Mouse (Mus musculus): ENCODE measurements around the gene 1700074P13Rik. TPM values are rescaled to one million over a fixed set of nuclear protein-coding genes. Genes with fewer than 3 reads are reported as not detected.
"Not testable (repeated sequence)": the region's sequence is repeated elsewhere in the genome, so short reads cannot be mapped to it uniquely, and the experiment has no call there.

1700074P13Rik gene
- not detected in 2 replicates for total RNA-seq (2014; rRNA removed)
- polyA plus RNA-seq (2012; rRNA removed) = not detected in 2 replicates

DNA sequence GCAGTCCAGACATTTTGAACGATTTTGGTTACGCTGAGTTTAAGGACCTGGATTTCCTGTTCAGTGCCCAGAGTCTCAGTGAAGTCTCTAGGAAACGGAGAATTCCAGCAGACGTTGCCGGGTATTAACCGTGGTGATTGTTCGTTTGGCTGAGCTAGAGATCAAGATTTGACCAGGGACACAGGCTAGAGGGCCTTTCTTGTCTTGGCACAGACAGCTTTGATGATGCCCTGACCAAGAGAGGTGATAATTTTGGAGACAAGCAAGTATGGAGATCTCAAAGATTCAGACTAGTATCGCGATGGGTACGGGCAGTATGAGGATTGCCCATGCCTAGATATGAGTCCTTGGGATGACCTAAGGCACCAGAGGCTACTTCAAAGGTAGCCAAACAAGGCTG, at the start of gene 1700074P13Rik:
Gene 1700074P13Rik, minus strand, starts transcription at position 101 of the 400 bp plus-strand sequence.
- no peak within 1 kb of the TSS for H3K4me3 ChIP-seq (ENCODE audit: insufficient read depth, low read depth, low read length)
- no peak within 1 kb of the TSS for H3K9ac ChIP-seq (ENCODE audit: low read depth, low read length)
- H3K27me3 ChIP-seq (ENCODE audit: control insufficient read depth, insufficient read depth, low read length) = no peaks in the 10 kb centered on the region
- no peak for DNase-seq (ENCODE audit: extremely low read depth, low read depth, low spot score)
- H3K79me2 ChIP-seq (ENCODE audit: control insufficient read depth, insufficient read depth, low read length) = no peaks in the 10 kb centered on the region
- 95% methylated on average over 10 of the region's 10 CpGs for WGBS
- TF ChIP-seq POLR2A (IDR thresholded peaks at IDR 0.05; ENCODE audit: extremely low read depth, insufficient read depth, low read length) = no peak
- no peak for TF ChIP-seq CTCF (IDR thresholded peaks at IDR 0.05; ENCODE audit: low read depth, low read length)
- H3K36me3 ChIP-seq (ENCODE audit: control insufficient read depth, insufficient read depth, low read length) = no peaks in the 10 kb centered on the region
- no peaks in the 10 kb centered on the region; the same call in 1 of the 2 replicates for H3K4me1 ChIP-seq (ENCODE audit: control insufficient read depth, insufficient read depth, low read length)
- H3K27ac ChIP-seq (replicated peaks; ENCODE audit: insufficient read depth, low read depth, low read length) = no peak within 1 kb of the TSS

DNA sequence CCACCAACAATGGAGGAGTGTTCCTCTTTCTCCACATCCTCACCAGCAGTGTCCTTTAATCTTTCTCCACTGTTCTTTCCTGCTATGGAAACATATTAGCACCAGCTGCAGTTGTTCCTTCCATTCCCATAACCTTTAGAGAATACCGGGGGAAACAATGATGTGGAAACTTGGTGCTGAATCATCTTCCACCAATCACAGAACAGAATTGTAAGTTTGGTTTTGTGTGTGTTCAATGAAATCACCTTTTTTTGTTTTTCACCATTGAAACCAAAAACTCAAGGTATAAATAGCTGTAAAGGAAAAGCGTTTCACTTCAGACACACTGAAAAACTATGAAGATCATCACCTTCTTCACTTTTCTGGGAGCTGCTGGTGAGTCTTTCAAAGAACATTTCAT, 24.1 kb upstream of the 1700074P13Rik start, which contains the start of gene 1810009J06Rik:
Gene 1810009J06Rik, plus strand, starts transcription at position 301 of the 400 bp plus-strand sequence.
- 93% methylated on average over 2 of the region's 2 CpGs for WGBS
- H3K27ac ChIP-seq (replicated peaks; ENCODE audit: insufficient read depth, low read depth, low read length); H3K4me1 ChIP-seq (ENCODE audit: control insufficient read depth, insufficient read depth, low read length); H3K79me2 ChIP-seq (ENCODE audit: control insufficient read depth, insufficient read depth, low read length); H3K9ac ChIP-seq (ENCODE audit: low read depth, low read length); H3K27me3 ChIP-seq (ENCODE audit: control insufficient read depth, insufficient read depth, low read length); H3K4me3 ChIP-seq (ENCODE audit: insufficient read depth, low read depth, low read length); H3K36me3 ChIP-seq (ENCODE audit: control insufficient read depth, insufficient read depth, low read length); DNase-seq (ENCODE audit: extremely low read depth, low read depth, low spot score): not testable (repeated sequence)

DNA sequence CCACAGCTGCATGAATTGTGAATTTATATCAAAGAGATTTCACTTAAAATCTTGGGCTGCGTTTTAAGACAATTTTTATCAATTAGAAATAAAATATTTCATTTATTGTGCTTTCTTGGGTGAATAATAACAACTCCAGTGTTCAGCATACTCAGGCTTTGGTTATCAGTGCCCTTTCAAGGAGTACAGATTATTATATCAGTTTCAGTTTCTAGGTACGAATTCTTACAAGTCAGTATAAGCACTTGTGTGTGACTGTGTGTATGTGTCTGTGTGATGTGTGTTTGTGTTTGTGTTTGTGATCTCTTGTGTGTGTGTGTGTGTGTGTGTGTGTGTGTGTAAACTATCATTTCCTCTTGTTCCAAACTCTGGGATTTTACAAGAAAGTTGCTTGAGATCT, 13.4 kb upstream of the 1700074P13Rik start:
- DNase-seq (ENCODE audit: extremely low read depth, low read depth, low spot score) = no peak
- no peak overlapping the region for H3K4me3 ChIP-seq (ENCODE audit: insufficient read depth, low read depth, low read length)
- no peaks in the 10 kb centered on the region for H3K79me2 ChIP-seq (ENCODE audit: control insufficient read depth, insufficient read depth, low read length)
- H3K36me3 ChIP-seq (ENCODE audit: control insufficient read depth, insufficient read depth, low read length) = no peaks in the 10 kb centered on the region
- H3K27ac ChIP-seq (replicated peaks; ENCODE audit: insufficient read depth, low read depth, low read length) = no peak overlapping the region
- H3K9ac ChIP-seq (ENCODE audit: low read depth, low read length) = no peak overlapping the region
- 62% methylated on average over 2 of the region's 2 CpGs for WGBS
- H3K27me3 ChIP-seq (ENCODE audit: control insufficient read depth, insufficient read depth, low read length) = no peaks in the 10 kb centered on the region
- no peaks in the 10 kb centered on the region for H3K4me1 ChIP-seq (ENCODE audit: control insufficient read depth, insufficient read depth, low read length)
- no peak for TF ChIP-seq CTCF (IDR thresholded peaks at IDR 0.05; ENCODE audit: low read depth, low read length)
- no peak for TF ChIP-seq POLR2A (IDR thresholded peaks at IDR 0.05; ENCODE audit: extremely low read depth, insufficient read depth, low read length)

DNA sequence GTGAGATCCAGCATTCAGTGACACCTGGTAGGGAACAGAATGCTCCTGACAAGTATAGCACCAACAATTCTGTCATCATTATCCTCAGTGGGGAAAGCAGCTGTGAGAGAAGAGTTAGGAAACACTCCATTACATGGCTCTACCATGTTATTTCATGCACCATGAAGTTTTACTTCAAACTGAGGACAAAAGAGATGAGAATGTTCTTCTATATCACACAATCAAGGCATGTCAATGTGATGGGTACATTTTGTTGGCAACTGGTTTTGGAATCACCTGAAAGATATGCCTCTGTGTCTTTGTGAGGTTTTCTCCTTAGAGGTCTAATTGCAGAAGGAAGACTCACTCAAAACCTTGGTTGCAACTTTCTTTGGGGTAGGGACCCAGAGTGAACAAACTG, 11.4 kb upstream of the 1700074P13Rik start, which contains the start of gene Gm4744:
Gene Gm4744, minus strand, starts transcription at position 101 of the 400 bp plus-strand sequence.
- no peak for DNase-seq (ENCODE audit: extremely low read depth, low read depth, low spot score)
- TF ChIP-seq CTCF (IDR thresholded peaks at IDR 0.05; ENCODE audit: low read depth, low read length) (no peak), POLR2A (IDR thresholded peaks at IDR 0.05; ENCODE audit: extremely low read depth, insufficient read depth, low read length) (no peak)
- no peaks in the 10 kb centered on the region for H3K27me3 ChIP-seq (ENCODE audit: control insufficient read depth, insufficient read depth, low read length)
- H3K4me1 ChIP-seq (ENCODE audit: control insufficient read depth, insufficient read depth, low read length) = no peaks in the 10 kb centered on the region
- H3K9ac ChIP-seq (ENCODE audit: low read depth, low read length) = no peak within 1 kb of the TSS
- H3K36me3 ChIP-seq (ENCODE audit: control insufficient read depth, insufficient read depth, low read length) = no peaks in the 10 kb centered on the region
- H3K27ac ChIP-seq (replicated peaks; ENCODE audit: insufficient read depth, low read depth, low read length) = no peak within 1 kb of the TSS
- no peaks in the 10 kb centered on the region for H3K79me2 ChIP-seq (ENCODE audit: control insufficient read depth, insufficient read depth, low read length)
- no peak within 1 kb of the TSS for H3K4me3 ChIP-seq (ENCODE audit: insufficient read depth, low read depth, low read length)

DNA sequence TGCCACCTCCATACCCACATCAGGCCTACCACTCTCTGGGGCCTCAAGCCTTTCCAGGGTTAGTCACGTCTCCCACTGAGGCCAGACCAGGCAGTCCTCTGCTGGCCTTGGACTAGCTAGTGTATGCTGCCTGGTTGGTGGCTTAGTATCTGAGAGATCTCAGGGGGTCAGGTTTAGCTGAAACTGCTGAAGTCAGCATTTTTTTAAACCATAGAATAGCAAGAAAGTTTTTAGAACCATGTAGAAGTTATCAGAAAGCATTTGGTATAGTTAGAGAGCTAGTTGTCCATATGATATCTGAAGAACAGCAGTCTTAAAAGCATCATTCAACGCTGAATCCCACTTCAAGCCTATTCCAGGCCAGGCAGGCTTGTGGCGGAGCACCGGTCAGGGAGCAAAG, 20.4 kb downstream of the 1700074P13Rik start:
- H3K27ac ChIP-seq (replicated peaks; ENCODE audit: insufficient read depth, low read depth, low read length) = no peak overlapping the region
- 85% methylated on average over 4 of the region's 4 CpGs for WGBS
- TF ChIP-seq POLR2A (IDR thresholded peaks at IDR 0.05; ENCODE audit: extremely low read depth, insufficient read depth, low read length) (no peak), CTCF (IDR thresholded peaks at IDR 0.05; ENCODE audit: low read depth, low read length) (no peak)
- H3K4me3 ChIP-seq (ENCODE audit: insufficient read depth, low read depth, low read length) = no peak overlapping the region
- H3K4me1 ChIP-seq (ENCODE audit: control insufficient read depth, insufficient read depth, low read length) = no peaks in the 10 kb centered on the region
- H3K79me2 ChIP-seq (ENCODE audit: control insufficient read depth, insufficient read depth, low read length) = no peaks in the 10 kb centered on the region
- no peak overlapping the region for H3K9ac ChIP-seq (ENCODE audit: low read depth, low read length)
- H3K27me3 ChIP-seq (ENCODE audit: control insufficient read depth, insufficient read depth, low read length) = no peaks in the 10 kb centered on the region
- DNase-seq (ENCODE audit: extremely low read depth, low read depth, low spot score) = no peak
- no peaks in the 10 kb centered on the region for H3K36me3 ChIP-seq (ENCODE audit: control insufficient read depth, insufficient read depth, low read length)

DNA sequence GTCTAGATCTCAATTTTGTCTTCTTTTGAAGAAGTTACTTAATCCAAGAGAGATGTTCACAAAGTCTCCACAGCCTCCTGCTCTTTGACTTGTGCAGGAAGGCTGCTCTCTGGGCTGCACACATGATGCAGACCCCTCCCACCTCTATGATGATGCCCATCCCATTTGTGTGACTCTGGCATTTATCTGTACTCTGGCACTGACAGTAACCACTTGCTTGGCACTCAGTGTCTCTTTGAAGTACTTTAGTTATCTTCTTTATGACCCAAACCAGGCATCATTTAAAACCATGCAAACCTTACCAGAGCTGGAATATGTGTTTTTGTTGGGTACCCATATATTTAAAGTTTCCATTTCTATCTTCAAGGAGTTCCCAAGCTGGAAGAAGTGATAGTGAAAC, 40.1 kb downstream of the 1700074P13Rik start, which contains the start of gene Prss58:
Gene Prss58, minus strand, starts transcription at position 101 of the 400 bp plus-strand sequence.
- Histone ChIP-seq H3K36me3 (ENCODE audit: control insufficient read depth, insufficient read depth, low read length) (no peaks in the 10 kb centered on the region), H3K27me3 (ENCODE audit: control insufficient read depth, insufficient read depth, low read length) (no peaks in the 10 kb centered on the region), H3K79me2 (ENCODE audit: control insufficient read depth, insufficient read depth, low read length) (no peaks in the 10 kb centered on the region), H3K9ac (ENCODE audit: low read depth, low read length) (no peak within 1 kb of the TSS), H3K27ac (replicated peaks; ENCODE audit: insufficient read depth, low read depth, low read length) (no peak within 1 kb of the TSS), H3K4me3 (ENCODE audit: insufficient read depth, low read depth, low read length) (no peak within 1 kb of the TSS), H3K4me1 (ENCODE audit: control insufficient read depth, insufficient read depth, low read length) (no peaks in the 10 kb centered on the region)
- no peak for DNase-seq (ENCODE audit: extremely low read depth, low read depth, low spot score)
- TF ChIP-seq POLR2A (IDR thresholded peaks at IDR 0.05; ENCODE audit: extremely low read depth, insufficient read depth, low read length) (no peak), CTCF (IDR thresholded peaks at IDR 0.05; ENCODE audit: low read depth, low read length) (no peak)
